15 mouse cellular contexts compared by ENCODE assay signal in genomic region chr10:98572782-98573536, GRCm38 (mm10).
A peak's percentile ranks its signal among the peaks of the same experiment; 100 is the strongest.
DNase-seq lines count a peak whose midpoint lies in the region; ATAC-seq lines count a peak whose summit lies in the region.
"Had no signal": no experiment of that assay in that cellular context is flagged by ENCODE, and none has a peak within 500 bp of the region (broad histone marks: within the 10 kb centered on the region; RNA-seq: fewer than 3 reads in every experiment).

No protein-coding gene starts in this region.

- H3K4me3 ChIP-seq in heart, embryonic 13.5 days = peak overlapping the region; percentile 14
- no peak overlapping the region for H3K4me3 ChIP-seq in embryonic facial prominence, embryonic 13.5 days
- H3K4me3 ChIP-seq: erythroblast, embryonic 14.5 days; liver, embryonic 12.5 days; midbrain, embryonic 13.5 days; neural tube, embryonic 15.5 days had no signal

- no peaks in the 10 kb centered on the region for H3K27me3 ChIP-seq in heart, embryonic 13.5 days (replicated peaks)
- no peaks in the 10 kb centered on the region for H3K27me3 ChIP-seq in embryonic facial prominence, embryonic 13.5 days
- H3K27me3 ChIP-seq: liver, embryonic 12.5 days; midbrain, embryonic 13.5 days; neural tube, embryonic 15.5 days had no signal

- no peak for DNase-seq in heart, adult 9 months (ENCODE audit: low spot score in 2 of 2)
- peak; percentile 17 for DNase-seq in kidney, postnatal 14 days
- no peak for DNase-seq in kidney, adult 9 months
- DNase-seq in brain, adult 2 months (ENCODE audit: low read depth, low spot score) = peak; percentile 64
- DNase-seq: adrenal gland, postnatal 25 days; right cerebral cortex, postnatal 25 days had no signal

- no peaks in the 10 kb centered on the region for H3K36me3 ChIP-seq in heart, embryonic 13.5 days
- no peaks in the 10 kb centered on the region for H3K36me3 ChIP-seq in embryonic facial prominence, embryonic 13.5 days
- H3K36me3 ChIP-seq: liver, embryonic 12.5 days; midbrain, embryonic 13.5 days; neural tube, embryonic 15.5 days had no signal

- ATAC-seq in heart, embryonic 13.5 days (ENCODE audit: extremely low read depth, insufficient number of reproducible peaks, low FRiP score, low TSS enrichment) = no peak
- ATAC-seq in embryonic facial prominence, embryonic 13.5 days (ENCODE audit: insufficient number of reproducible peaks, insufficient read depth, low FRiP score, low TSS enrichment, low read depth) = no peak
- ATAC-seq in granulocyte monocyte progenitor cell, adult 5-6 weeks (replicated peaks; ENCODE audit: poor library complexity, severe bottlenecking) = no peak
- ATAC-seq in CD4-positive, CD25-positive, alpha-beta regulatory T cell, adult 4 months = no peak
- ATAC-seq: hindbrain, embryonic 16.5 days; liver, embryonic 12.5 days; midbrain, embryonic 13.5 days had no signal

- WGBS in heart, embryonic 13.5 days = 43% methylated on average over 16 of the region's 16 CpGs
- 23% methylated on average over 16 of the region's 16 CpGs for WGBS in embryonic facial prominence, embryonic 13.5 days

- peaks cover 8% of the 10 kb centered on the region for H3K4me1 ChIP-seq in heart, embryonic 13.5 days
- H3K4me1 ChIP-seq in embryonic facial prominence, embryonic 13.5 days = peaks cover 9% of the 10 kb centered on the region; the same call in 1 of the 2 replicates
- H3K4me1 ChIP-seq: liver, embryonic 12.5 days; midbrain, embryonic 13.5 days; neural tube, embryonic 15.5 days had no signal

- H3K4me2 ChIP-seq in heart, embryonic 13.5 days = peak overlapping the region; percentile 55
- peak overlapping the region; percentile 39 for H3K4me2 ChIP-seq in embryonic facial prominence, embryonic 13.5 days
- H3K4me2 ChIP-seq: liver, embryonic 12.5 days; midbrain, embryonic 13.5 days; neural tube, embryonic 15.5 days had no signal

- H3K27ac ChIP-seq in heart, embryonic 13.5 days (replicated peaks) = no peak overlapping the region
- H3K27ac ChIP-seq in embryonic facial prominence, embryonic 13.5 days = no peak overlapping the region
- H3K27ac ChIP-seq: liver, embryonic 12.5 days; midbrain, embryonic 13.5 days; neural tube, embryonic 15.5 days had no signal

- no peaks in the 10 kb centered on the region for H3K9me3 ChIP-seq in heart, embryonic 13.5 days
- H3K9me3 ChIP-seq in embryonic facial prominence, embryonic 13.5 days = no peaks in the 10 kb centered on the region
- H3K9me3 ChIP-seq: liver, embryonic 12.5 days; midbrain, embryonic 13.5 days; neural tube, embryonic 15.5 days had no signal

- H3K9ac ChIP-seq in heart, embryonic 13.5 days = peak overlapping the region; percentile 19; the same call in 1 of the 2 replicates
- H3K9ac ChIP-seq in embryonic facial prominence, embryonic 13.5 days = no peak overlapping the region
- H3K9ac ChIP-seq: liver, embryonic 12.5 days; midbrain, embryonic 13.5 days; neural tube, embryonic 15.5 days had no signal

Comparison
In these comparisons a context has a peak if more than half of its experiments do, and no peak if none do; other contexts are left out.
1. DNase-seq: peak in kidney, postnatal 14 days (single experiment) and brain, adult 2 months (single experiment); none in heart, adult 9 months (0 of 2) and kidney, adult 9 months (single experiment).